Mouse (Mus musculus) megakaryocyte, embryonic 14.5 days (primary cell): Measurements from ENCODE around the gene Wnt3a. TPM values are rescaled to one million over a fixed set of nuclear protein-coding genes. Genes with fewer than 3 reads are reported as not detected.

Experiments
- H3K27me3 ChIP-seq: replicated peaks from 2 replicates; pipeline ENCODE3; 2012; ENCODE audit warnings: inconsistent platforms
- H3K36me3 ChIP-seq: replicated peaks from 2 replicates; pipeline ENCODE3; 2012; ENCODE audit warnings: low read length, inconsistent platforms, mixed read lengths
- H3K4me1 ChIP-seq: 2 replicates; pipeline ENCODE4 v1.6.1; 2012; ENCODE audit warnings: inconsistent platforms
- H3K4me3 ChIP-seq: replicated peaks from 2 replicates; pipeline ENCODE3; 2012; ENCODE audit warnings: moderate library complexity, mild to moderate bottlenecking, inconsistent platforms
- H3K9me3 ChIP-seq: 2 replicates; pipeline ENCODE4 v1.6.1; 2012; ENCODE audit warnings: inconsistent platforms
- FLI1 ChIP-seq: IDR thresholded peaks from 2 replicates; pipeline ENCODE4 v1.6.1; 2012; ENCODE audit warnings: low read length, inconsistent platforms, mixed read lengths
- GATA1 ChIP-seq: IDR thresholded peaks from 3 replicates; pipeline ENCODE4 v1.6.1; 2012; ENCODE audit warnings: mixed read lengths, low read length, inconsistent platforms, borderline replicate concordance
- polyA plus RNA-seq: library from polyadenylated mRNA; stranded (reverse); fragments of >175 nt; gene quantifications from 2 replicates; pipeline ENCODE4 v1.2.3, GENCODE M21; 2012; ENCODE audit warnings: low replicate concordance; ENCODE audit not compliant: insufficient read depth

Gene Wnt3a
- polyA plus RNA-seq, 1 experiment, result not detected

- Histone ChIP-seq H3K4me1 (peaks cover 4% of the 10 kb centered on the region), H3K27me3 (peaks cover 88% of the 10 kb centered on the region), H3K36me3 (no peaks in the 10 kb centered on the region), H3K4me3 (no peak overlapping the region), H3K9me3 (no peaks in the 10 kb centered on the region)
- TF ChIP-seq FLI1, result no peak
- no peak for TF ChIP-seq GATA1
Measured at GRCm38 (mm10) chr11:59239428-59239785, 51.1 kb downstream of the Wnt3a start.

DNA sequence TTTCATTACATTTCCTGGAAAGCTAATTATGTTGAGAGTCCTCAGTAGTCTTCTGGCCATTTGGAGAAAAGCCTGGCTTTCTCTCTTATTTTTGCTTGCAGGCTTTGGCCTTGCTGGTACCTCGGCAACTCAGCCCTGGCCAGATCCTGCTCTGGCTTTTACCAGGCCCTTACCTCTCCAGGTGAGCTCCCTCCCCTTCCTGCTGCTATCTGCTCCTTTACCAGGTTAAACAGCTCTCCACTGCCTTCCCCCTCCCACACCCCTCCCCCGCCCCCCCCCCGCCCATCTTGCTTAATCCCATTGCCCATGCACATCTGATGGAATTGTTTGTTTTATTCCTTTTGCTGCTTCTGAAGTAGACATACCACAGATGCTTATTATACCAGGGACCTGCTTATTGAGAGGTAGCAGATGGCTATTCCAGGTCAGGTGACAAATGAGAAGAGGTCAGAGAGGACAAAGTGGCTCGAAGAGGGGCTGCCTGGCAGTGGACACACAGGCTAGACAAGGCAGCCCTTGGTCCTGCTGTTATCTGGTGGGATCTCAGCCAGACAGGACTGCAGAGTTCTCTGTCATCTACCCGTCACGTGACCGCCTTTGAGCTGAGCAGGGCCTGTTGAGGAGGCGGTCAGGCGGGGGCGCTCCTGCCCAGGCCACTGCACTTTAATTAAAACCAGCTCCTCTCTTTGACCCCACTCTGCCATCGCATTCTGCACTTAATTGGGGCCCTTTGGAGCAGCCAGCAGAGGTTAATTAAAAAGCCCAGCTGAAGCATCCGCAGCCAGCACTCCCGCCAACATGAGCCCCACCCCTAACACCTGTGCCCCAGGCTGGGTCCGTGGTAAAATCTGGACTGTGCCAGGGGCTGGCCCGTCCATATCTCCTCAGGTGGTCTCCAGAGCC, 51.8 kb downstream of the Wnt3a start:
- Histone ChIP-seq H3K36me3 (no peaks in the 10 kb centered on the region), H3K9me3 (no peaks in the 10 kb centered on the region), H3K27me3 (peaks cover 83% of the 10 kb centered on the region), H3K4me3 (no peak overlapping the region), H3K4me1 (peaks cover 4% of the 10 kb centered on the region)
- no peak for TF ChIP-seq FLI1

GRCm38 (mm10) chr11:59232797-59233196, 57.8 kb downstream of the Wnt3a start:
- H3K27me3 ChIP-seq, result peaks cover 40% of the 10 kb centered on the region
- TF ChIP-seq GATA1 (no peak), FLI1 (no peak)
- no peaks in the 10 kb centered on the region for H3K9me3 ChIP-seq
- no peak overlapping the region for H3K4me3 ChIP-seq
- H3K4me1 ChIP-seq, result peaks cover 24% of the 10 kb centered on the region
- H3K36me3 ChIP-seq, result no peaks in the 10 kb centered on the region

DNA sequence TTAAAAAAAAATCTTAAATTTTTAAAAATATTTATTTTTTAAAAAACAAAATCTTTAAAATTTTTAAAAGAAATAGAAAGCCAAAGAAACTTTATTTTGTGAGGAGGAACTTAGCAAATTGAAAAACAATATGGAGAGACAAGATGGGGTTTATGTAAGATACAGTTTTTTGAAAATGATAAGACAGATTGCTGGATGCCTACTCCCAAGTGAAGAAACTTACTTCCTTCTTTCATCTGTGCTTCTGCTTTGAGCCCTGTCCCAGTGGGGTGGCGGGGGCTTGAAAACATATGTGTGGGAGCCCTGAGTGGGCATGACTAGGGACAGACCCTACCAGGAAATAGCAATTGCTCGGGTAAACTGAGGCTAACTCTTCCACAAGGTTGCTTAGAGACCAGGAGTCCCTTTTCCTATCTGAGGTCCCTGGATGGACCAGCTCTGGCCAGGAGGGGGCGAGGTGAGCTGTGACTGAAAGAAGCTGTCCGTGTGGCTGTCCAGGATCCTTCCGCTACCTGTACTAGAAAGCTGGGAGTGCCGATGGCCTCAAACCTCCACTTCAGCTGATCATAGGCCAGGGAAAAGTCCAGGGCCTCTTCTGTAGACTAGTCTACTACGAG, 60.3 kb downstream of the Wnt3a start:
- Histone ChIP-seq H3K36me3 (peaks cover 4% of the 10 kb centered on the region), H3K4me1 (peaks cover 44% of the 10 kb centered on the region), H3K4me3 (peak overlapping the region; percentile 33), H3K27me3 (peaks cover 21% of the 10 kb centered on the region), H3K9me3 (no peaks in the 10 kb centered on the region)
- no peak for TF ChIP-seq FLI1
- TF ChIP-seq GATA1, result no peak

DNA sequence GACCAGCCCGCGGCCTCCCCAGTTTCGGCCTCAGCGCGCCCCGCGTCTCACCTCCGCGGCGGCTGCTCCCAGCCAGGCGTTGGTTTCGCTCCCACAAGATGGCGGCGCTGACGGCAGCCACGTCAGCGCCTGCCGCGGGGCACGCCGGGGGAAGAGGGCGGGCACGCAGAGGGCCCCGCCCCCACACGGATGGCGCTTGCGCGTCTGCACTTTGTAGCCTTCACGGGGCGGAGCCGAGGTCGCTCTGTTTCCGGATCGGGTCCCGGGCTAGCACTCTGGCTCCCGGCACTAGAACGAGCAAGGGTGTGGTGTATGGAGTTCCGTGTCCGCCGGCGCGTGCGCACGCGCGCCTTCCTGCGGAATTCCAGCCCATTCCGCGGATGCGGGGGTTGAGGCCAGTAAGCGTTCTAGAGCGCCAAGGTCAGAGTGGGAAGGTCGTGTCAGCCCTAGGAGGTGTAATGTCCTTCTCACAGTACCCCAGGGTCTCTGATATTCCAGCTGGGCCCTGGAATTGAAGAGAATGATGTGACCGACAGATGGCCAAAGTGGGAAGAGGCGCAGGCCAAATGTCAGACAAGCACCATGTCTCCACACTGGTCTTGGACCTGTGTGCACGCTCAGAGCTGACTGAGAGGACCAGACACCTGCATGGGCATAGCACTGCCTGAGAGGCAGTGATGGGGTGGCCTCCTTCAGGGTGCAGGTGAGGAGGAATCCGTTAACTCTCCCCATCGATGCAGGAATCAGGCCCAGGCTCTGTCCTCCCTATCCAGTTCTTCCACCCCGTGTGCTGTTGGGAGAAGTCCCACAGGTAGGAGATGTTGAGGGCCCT, 62.2 kb downstream of the Wnt3a start, which contains the start of gene Arf1:
Arf1 (minus strand) TSS at position 149 of the 832 bp plus-strand sequence.
- Histone ChIP-seq H3K27me3 (peaks cover 11% of the 10 kb centered on the region), H3K9me3 (no peaks in the 10 kb centered on the region), H3K4me1 (peaks cover 63% of the 10 kb centered on the region), H3K4me3 (peak within 1 kb of the TSS; percentile 92), H3K36me3 (peaks cover 14% of the 10 kb centered on the region)
- TF ChIP-seq FLI1 (no peak; the same call in 1 of the 2 replicates), GATA1 (no peak)

DNA sequence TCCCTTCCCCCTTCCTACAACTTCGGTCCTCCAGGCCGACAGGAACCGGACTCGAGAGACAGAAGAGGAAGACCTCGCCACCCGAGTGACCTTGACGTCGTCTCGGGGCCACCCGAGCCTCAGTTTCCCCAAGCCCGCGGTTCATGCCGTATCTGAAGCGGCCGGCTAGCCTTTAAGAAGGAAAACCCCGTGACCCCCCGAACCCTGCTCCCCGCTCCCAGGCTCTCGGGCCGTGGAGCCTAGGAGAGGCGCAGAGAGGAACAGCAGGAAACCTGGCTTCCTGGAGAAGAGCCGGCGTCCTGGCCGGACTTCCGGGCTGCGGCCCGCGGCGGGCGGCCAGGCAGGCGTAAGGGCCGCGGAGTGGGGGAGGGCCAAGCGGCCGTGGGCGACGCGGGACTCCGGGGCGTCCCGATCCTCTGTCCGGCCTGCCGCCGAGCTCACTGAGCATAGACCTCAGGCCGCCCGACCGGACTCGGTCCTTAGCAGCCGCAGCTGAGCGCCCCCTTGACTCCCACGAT, 62.9 kb downstream of the Wnt3a start:
- Histone ChIP-seq H3K4me3 (peak overlapping the region; percentile 92), H3K36me3 (peaks cover 21% of the 10 kb centered on the region), H3K9me3 (no peaks in the 10 kb centered on the region), H3K4me1 (peaks cover 69% of the 10 kb centered on the region), H3K27me3 (peaks cover 4% of the 10 kb centered on the region)
- no peak for TF ChIP-seq GATA1
- no peak; the same call in 1 of the 2 replicates for TF ChIP-seq FLI1

DNA sequence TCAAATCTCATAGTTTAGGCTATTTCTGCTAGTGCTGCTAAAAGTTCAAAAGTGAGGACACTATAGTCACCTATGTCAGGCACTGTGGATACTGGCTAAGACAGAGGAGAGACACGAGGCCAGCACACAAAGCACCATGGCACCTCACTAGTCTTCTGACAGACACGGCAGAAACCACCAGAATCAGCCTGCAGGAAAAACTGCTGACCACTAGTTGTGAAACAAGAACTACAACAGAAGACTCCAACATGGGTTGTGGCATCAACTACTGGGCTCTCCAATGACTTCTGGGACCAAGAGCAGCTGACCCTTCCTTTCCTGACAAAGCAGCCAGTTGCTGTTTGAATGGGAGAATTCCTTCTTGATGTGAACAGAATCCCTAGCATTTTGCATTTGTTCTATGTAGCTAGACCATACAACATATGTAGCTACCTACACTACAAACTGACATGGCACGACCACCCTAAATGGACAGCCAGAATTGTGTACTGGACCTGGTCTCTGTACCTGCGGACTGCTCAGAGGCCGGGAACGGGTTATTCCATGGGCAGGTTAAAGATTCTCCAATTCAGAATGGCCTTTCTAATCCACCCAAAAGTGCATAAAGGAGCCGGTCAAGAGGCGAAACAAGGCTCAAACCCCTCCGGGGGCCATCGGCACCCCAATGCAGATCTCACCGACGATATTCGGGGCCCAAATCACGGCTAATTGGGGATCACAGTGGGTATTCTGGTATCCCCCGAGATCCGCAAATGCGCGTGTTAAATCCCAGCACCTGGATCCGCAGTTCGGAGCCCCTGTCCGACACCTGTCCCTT, 63.6 kb downstream of the Wnt3a start:
- TF ChIP-seq GATA1 (no peak), FLI1 (no peak)
- Histone ChIP-seq H3K4me3 (peak overlapping the region; percentile 92), H3K4me1 (peaks cover 76% of the 10 kb centered on the region)

GRCm38 (mm10) chr11:59226251-59226650, 64.3 kb downstream of the Wnt3a start:
- H3K4me3 ChIP-seq, result peak overlapping the region; percentile 92
- TF ChIP-seq GATA1 (no peak), FLI1 (no peak)
- peaks cover 84% of the 10 kb centered on the region for H3K4me1 ChIP-seq
- H3K27me3 ChIP-seq, result no peaks in the 10 kb centered on the region
- peaks cover 32% of the 10 kb centered on the region for H3K36me3 ChIP-seq
- no peaks in the 10 kb centered on the region for H3K9me3 ChIP-seq

More for the DNA sequence above, 63.6 kb downstream of the Wnt3a start:
- peaks cover 26% of the 10 kb centered on the region for H3K36me3 ChIP-seq
- H3K27me3 ChIP-seq, result peaks cover 1% of the 10 kb centered on the region
- H3K9me3 ChIP-seq, result no peaks in the 10 kb centered on the region

DNA sequence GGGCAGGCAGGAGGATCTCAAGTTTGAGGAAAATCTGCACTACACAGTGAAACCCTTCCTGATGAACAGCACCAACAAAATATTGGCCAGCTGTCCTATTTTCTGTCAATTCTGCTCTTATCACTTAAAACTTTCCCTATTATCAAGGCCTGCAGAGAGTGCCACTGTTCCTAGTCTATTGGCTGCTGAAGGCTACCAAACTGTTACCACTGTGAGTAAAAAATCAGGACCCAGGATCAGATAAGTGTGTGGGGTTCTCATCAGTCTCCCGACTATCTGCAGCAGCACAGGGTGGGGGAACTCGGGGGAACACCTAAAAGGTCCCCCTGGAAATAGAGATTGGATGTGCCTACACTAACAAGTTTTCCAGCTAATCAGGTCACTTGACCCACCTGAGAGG, 65.4 kb downstream of the Wnt3a start:
- H3K27me3 ChIP-seq, result no peaks in the 10 kb centered on the region
- peak overlapping the region; percentile 40 for H3K4me3 ChIP-seq
- H3K36me3 ChIP-seq, result peaks cover 43% of the 10 kb centered on the region
- peaks cover 88% of the 10 kb centered on the region for H3K4me1 ChIP-seq
- H3K9me3 ChIP-seq, result no peaks in the 10 kb centered on the region
- TF ChIP-seq FLI1 (no peak), GATA1 (no peak)
